Mouse (Mus musculus) heart, postnatal 0 days (tissue): ENCODE results near the gene Gm9903.

ENCODE experiments used
- CTCF ChIP-seq: IDR thresholded peaks from 2 replicates; pipeline ENCODE4 v1.5.1; 2016; ENCODE audit warnings: antibody characterized with exemption, control low read depth, low read depth
- EP300 ChIP-seq: IDR thresholded peaks from 2 replicates; pipeline ENCODE4 v1.6.1; 2016; ENCODE audit warnings: antibody characterized with exemption, low read depth

DNA sequence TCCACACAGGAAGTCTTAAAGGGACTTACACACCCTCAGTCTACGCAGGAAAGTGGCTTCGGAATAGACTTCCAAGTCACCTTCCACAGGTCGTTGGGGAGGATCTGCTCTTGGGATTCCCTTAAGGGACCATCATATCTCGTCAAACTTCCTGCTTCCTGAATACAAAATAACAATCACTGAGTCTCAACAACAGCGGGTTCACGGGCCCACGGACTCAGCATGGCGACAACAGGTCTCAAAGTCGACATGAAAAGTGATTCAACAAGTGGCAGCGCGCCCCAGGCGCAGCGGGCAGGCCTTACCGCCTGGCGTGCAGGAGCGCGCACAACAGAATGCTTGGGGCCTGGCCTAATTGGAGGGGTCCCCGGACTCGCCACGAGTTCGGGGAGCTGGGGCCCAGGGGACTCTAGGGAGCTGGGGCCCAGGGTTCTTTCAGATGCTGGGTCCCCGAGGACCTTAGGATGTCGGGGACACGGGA lies 865 bp upstream of the Gm9903 start:
- TF ChIP-seq CTCF (no peak), EP300 (no peak)
